In genomic region chr9:79784439-79784838, GRCm38 (mm10) we compare ENCODE assay signal across 27 mouse cellular contexts. TPM values are rescaled to one million over a fixed set of nuclear protein-coding genes. Genes with fewer than 3 reads are reported as not detected.
DNase-seq lines count a peak whose midpoint lies in the region; ATAC-seq lines count a peak whose summit lies in the region.
"Had no signal": no experiment of that assay in that cellular context is flagged by ENCODE, and none has a peak within 500 bp of the region (broad histone marks: within the 10 kb centered on the region; RNA-seq: fewer than 3 reads in every experiment).

No protein-coding gene starts in this region.

- H3K4me2 ChIP-seq in limb, embryonic 12.5 days, result no peak overlapping the region
- no peak overlapping the region for H3K4me2 ChIP-seq in limb, embryonic 13.5 days (replicated peaks)
- no peak overlapping the region for H3K4me2 ChIP-seq in limb, embryonic 15.5 days
- H3K4me2 ChIP-seq: embryonic facial prominence, embryonic 13.5 days; forebrain, embryonic 12.5 days; forebrain, embryonic 15.5 days; heart, embryonic 12.5 days; heart, embryonic 15.5 days; hindbrain, embryonic 13.5 days had no signal

- H3K4me1 ChIP-seq in limb, embryonic 12.5 days (replicated peaks), result peaks cover 22% of the 10 kb centered on the region
- peaks cover 6% of the 10 kb centered on the region; the same call in 1 of the 2 replicates for H3K4me1 ChIP-seq in limb, embryonic 10.5 days
- H3K4me1 ChIP-seq in limb, embryonic 13.5 days, result peaks cover 30% of the 10 kb centered on the region
- H3K4me1 ChIP-seq in limb, embryonic 15.5 days, result peaks cover 10% of the 10 kb centered on the region; the same call in 1 of the 2 replicates
- H3K4me1 ChIP-seq: embryonic facial prominence, embryonic 10.5 days; heart, embryonic 15.5 days had no signal

- no peak overlapping the region for H3K9ac ChIP-seq in limb, embryonic 12.5 days (replicated peaks)
- H3K9ac ChIP-seq in limb, embryonic 13.5 days, result no peak overlapping the region
- H3K9ac ChIP-seq in limb, embryonic 15.5 days, result no peak overlapping the region
- H3K9ac ChIP-seq: embryonic facial prominence, embryonic 13.5 days; forebrain, embryonic 12.5 days; forebrain, embryonic 15.5 days; heart, embryonic 12.5 days; heart, embryonic 15.5 days; hindbrain, embryonic 13.5 days had no signal

- no peaks in the 10 kb centered on the region for H3K9me3 ChIP-seq in limb, embryonic 12.5 days
- H3K9me3 ChIP-seq in limb, embryonic 10.5 days (replicated peaks), result no peaks in the 10 kb centered on the region
- no peaks in the 10 kb centered on the region for H3K9me3 ChIP-seq in limb, embryonic 13.5 days
- no peaks in the 10 kb centered on the region for H3K9me3 ChIP-seq in limb, embryonic 15.5 days
- H3K9me3 ChIP-seq: embryonic facial prominence, embryonic 10.5 days; embryonic facial prominence, embryonic 13.5 days; forebrain, embryonic 12.5 days; forebrain, embryonic 15.5 days; heart, embryonic 12.5 days; heart, embryonic 15.5 days; hindbrain, embryonic 10.5 days; hindbrain, embryonic 13.5 days had no signal

- no peak for DNase-seq in limb, embryonic 10.5 days (ENCODE audit: low spot score)
- DNase-seq in layer of hippocampus, adult 18-20 months (ENCODE audit: low spot score in 2 of 2), result no peak
- no peak for DNase-seq in gastrocnemius, postnatal 4 days (ENCODE audit: low spot score in 2 of 2)
- DNase-seq: adrenal gland, adult 2 months; adrenal gland, postnatal 14 days; cerebellum, adult 11-12 months; cerebellum, adult 8-10 months; cerebellum, postnatal 10 days; cerebellum, postnatal 36 days; embryo, embryonic 11 days; gastrocnemius, postnatal 25 days; heart, postnatal 10 days; heart, postnatal 36 days had no signal

- WGBS in limb, embryonic 12.5 days, result 46% methylated on average over 3 of the region's 3 CpGs
- WGBS in limb, embryonic 10.5 days, result 62% methylated on average over 3 of the region's 3 CpGs
- WGBS in limb, embryonic 13.5 days, result 34% methylated on average over 3 of the region's 3 CpGs
- 40% methylated on average over 3 of the region's 3 CpGs for WGBS in limb, embryonic 15.5 days

- no peak overlapping the region for H3K27ac ChIP-seq in limb, embryonic 12.5 days
- H3K27ac ChIP-seq in limb, embryonic 10.5 days, result no peak overlapping the region
- H3K27ac ChIP-seq in limb, embryonic 13.5 days, result peak overlapping the region; percentile 52; the same call in 1 of the 2 replicates
- H3K27ac ChIP-seq in limb, embryonic 15.5 days, result no peak overlapping the region
- H3K27ac ChIP-seq: embryonic facial prominence, embryonic 10.5 days; embryonic facial prominence, embryonic 13.5 days; forebrain, embryonic 12.5 days; forebrain, embryonic 15.5 days; heart, embryonic 15.5 days; hindbrain, embryonic 10.5 days; hindbrain, embryonic 13.5 days; hindbrain, postnatal 0 days had no signal

- 0 out of 2 replicates have a peak, but pooled peaks have one; percentile 68 for ATAC-seq in limb, embryonic 12.5 days (ENCODE audit: insufficient number of reproducible peaks, insufficient read depth, low FRiP score, low TSS enrichment, low read depth)
- ATAC-seq in limb, embryonic 13.5 days (ENCODE audit: low FRiP score, low read depth), result peak; percentile 54; the same call in 1 of the 2 replicates
- ATAC-seq in limb, embryonic 15.5 days (ENCODE audit: insufficient number of reproducible peaks, low FRiP score, low TSS enrichment, low read depth), result 0 out of 2 replicates have a peak, but pooled peaks have one; percentile 48
- ATAC-seq: CD4-positive, CD25-positive, alpha-beta regulatory T cell, adult 4 months; forebrain, embryonic 15.5 days; hindbrain, postnatal 0 days had no signal

- H3K36me3 ChIP-seq in limb, embryonic 12.5 days, result no peaks in the 10 kb centered on the region
- H3K36me3 ChIP-seq in limb, embryonic 10.5 days, result no peaks in the 10 kb centered on the region
- H3K36me3 ChIP-seq in limb, embryonic 13.5 days, result no peaks in the 10 kb centered on the region
- H3K36me3 ChIP-seq in limb, embryonic 15.5 days, result no peaks in the 10 kb centered on the region
- H3K36me3 ChIP-seq: embryonic facial prominence, embryonic 10.5 days; embryonic facial prominence, embryonic 13.5 days; forebrain, embryonic 12.5 days; forebrain, embryonic 15.5 days; heart, embryonic 12.5 days; heart, embryonic 15.5 days; hindbrain, embryonic 10.5 days; hindbrain, embryonic 13.5 days had no signal

- no peaks in the 10 kb centered on the region for H3K27me3 ChIP-seq in limb, embryonic 12.5 days
- H3K27me3 ChIP-seq in limb, embryonic 10.5 days (ENCODE audit: low read depth, poor library complexity, severe bottlenecking), result no peaks in the 10 kb centered on the region
- H3K27me3 ChIP-seq in limb, embryonic 13.5 days, result no peaks in the 10 kb centered on the region
- no peaks in the 10 kb centered on the region for H3K27me3 ChIP-seq in limb, embryonic 15.5 days
- H3K27me3 ChIP-seq: embryonic facial prominence, embryonic 13.5 days; forebrain, embryonic 12.5 days; forebrain, embryonic 15.5 days; heart, embryonic 12.5 days; heart, embryonic 15.5 days; hindbrain, embryonic 13.5 days had no signal

- no peak overlapping the region for H3K4me3 ChIP-seq in limb, embryonic 12.5 days (replicated peaks)
- H3K4me3 ChIP-seq in limb, embryonic 10.5 days, result no peak overlapping the region
- no peak overlapping the region for H3K4me3 ChIP-seq in limb, embryonic 13.5 days
- no peak overlapping the region for H3K4me3 ChIP-seq in limb, embryonic 15.5 days
- H3K4me3 ChIP-seq: embryonic facial prominence, embryonic 10.5 days; embryonic facial prominence, embryonic 13.5 days; erythroblast, embryonic 14.5 days; forebrain, embryonic 12.5 days; forebrain, embryonic 15.5 days; heart, embryonic 12.5 days; heart, embryonic 15.5 days; hindbrain, embryonic 10.5 days; hindbrain, embryonic 13.5 days had no signal

RNA-seq across cellular contexts. Expression of gene Tmem30a, which starts 8.9 kb away (rescaled TPM):
- polyA plus RNA-seq in limb, embryonic 12.5 days (2016; fragmentation: Nextera tagmentation; extraction: Ambion mirVana), result 46.9 and 48.5 TPM in 2 replicates
- polyA plus RNA-seq in limb, embryonic 10.5 days (2016; fragmentation: Nextera tagmentation; extraction: Ambion mirVana), result 43.0 and 45.0 TPM in 2 replicates
- 51.4 and 54.5 TPM in 2 replicates for polyA plus RNA-seq in limb, embryonic 13.5 days (2015; fragmentation: Nextera tagmentation; extraction: Ambion mirVana)
- polyA plus RNA-seq in limb, embryonic 15.5 days (2015; fragmentation: Nextera tagmentation; extraction: Ambion mirVana), result 64.6 and 68.2 TPM in 2 replicates
- total RNA-seq in layer of hippocampus, adult 18-20 months (2021), result 100 to 1,000 TPM; 242 to 243 TPM
- 10 to 100 TPM; 44.8 to 47.5 TPM for total RNA-seq in gastrocnemius, postnatal 4 days (2021)

RNA-seq across cellular contexts. Expression of gene Cox7a2, which starts 24.8 kb away (rescaled TPM):
- polyA plus RNA-seq in limb, embryonic 12.5 days (2016; fragmentation: Nextera tagmentation; extraction: Ambion mirVana), result 626 and 661 TPM in 2 replicates
- 670 and 730 TPM in 2 replicates for polyA plus RNA-seq in limb, embryonic 10.5 days (2016; fragmentation: Nextera tagmentation; extraction: Ambion mirVana)
- 622 and 629 TPM in 2 replicates for polyA plus RNA-seq in limb, embryonic 13.5 days (2015; fragmentation: Nextera tagmentation; extraction: Ambion mirVana)
- 572 and 583 TPM in 2 replicates for polyA plus RNA-seq in limb, embryonic 15.5 days (2015; fragmentation: Nextera tagmentation; extraction: Ambion mirVana)
- 100 to 1,000 TPM; 321 to 335 TPM for total RNA-seq in layer of hippocampus, adult 18-20 months (2021)
- total RNA-seq in gastrocnemius, postnatal 4 days (2021), result 100 to 1,000 TPM; 481 to 525 TPM
